Mouse (Mus musculus) cerebellum, adult 2 months (tissue): Measurements from ENCODE around the gene Dapk2.

Source experiments
- CTCF ChIP-seq: fragments of 200-500 bp; IDR thresholded peaks from 2 replicates; pipeline ENCODE4 v1.5.1; 2011; ENCODE audit warnings: low read depth, mild to moderate bottlenecking, control low read depth, low read length, moderate library complexity, borderline replicate concordance; ENCODE audit not compliant: insufficient read depth
- POLR2A ChIP-seq: fragments of 200-500 bp; IDR thresholded peaks from 2 replicates; pipeline ENCODE4 v1.6.1; 2011; ENCODE audit warnings: low read length, control low read depth, borderline replicate concordance; ENCODE audit not compliant: insufficient read depth

DNA sequence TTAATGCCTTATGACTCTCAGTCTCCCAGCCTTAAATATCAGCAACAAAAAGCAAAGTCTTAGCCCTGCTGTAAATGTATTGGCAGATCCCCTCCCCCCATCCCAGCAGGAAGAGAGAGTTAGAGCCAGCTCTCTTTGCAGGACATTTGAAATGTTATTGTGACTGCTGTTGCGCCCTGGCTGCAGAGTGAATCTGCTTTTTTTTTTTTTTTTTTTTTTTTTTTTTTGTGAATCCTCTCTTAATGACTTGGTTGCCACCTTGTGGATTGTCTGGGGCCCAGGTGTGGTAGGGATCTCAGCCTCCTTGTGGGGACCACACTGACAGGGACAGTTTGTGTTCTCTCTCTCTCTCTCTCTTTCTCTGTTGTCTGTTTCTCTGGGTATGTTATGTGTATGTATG is 31.0 kb downstream of the Dapk2 start:
- TF ChIP-seq CTCF (no peak), POLR2A (no peak)
